Mouse (Mus musculus) inflammation-experienced regulatory T-cells (primary cell): Measurements from ENCODE around the gene Zkscan3. TPM values are rescaled to one million over a fixed set of nuclear protein-coding genes. Genes with fewer than 3 reads are reported as not detected.

Source experiments
- polyA plus RNA-seq, 2 experiments: library from polyadenylated mRNA; unstranded; fragments of 100-300 nt; shearing (Covaris generic); gene quantifications; one replicate each; pipeline ENCODE4 v1.2.1; 2017

Zkscan3 gene
- polyA plus RNA-seq: 10 to 100 TPM; 57.4 to 65.7 TPM

GRCm38 (mm10) chr13:21402287-21402846 is at the start of gene Zkscan3:
TSS of gene Zkscan3 (minus strand) at chr13:21402755.

GRCm38 (mm10) chr13:21440503-21441206 is 38.1 kb upstream of the Zkscan3 start, which contains the start of gene Pgbd1:
TSS of gene Pgbd1 (minus strand) at chr13:21441058.

GRCm38 (mm10) chr13:21362621-21363248 is 39.8 kb downstream of the Zkscan3 start, which contains the start of gene Zscan12:
TSS of gene Zscan12 (plus strand) at chr13:21362820.

GRCm38 (mm10) chr13:21346610-21347009 is 55.9 kb downstream of the Zkscan3 start, which contains the start of gene Olfr1367:
TSS of gene Olfr1367 (plus strand) at chr13:21346910.

Other genes with a start within 250 kb of the Zkscan3 start
- 100 to 1,000 TPM; 125 to 158 TPM for gene Trim27, start 223.3 kb downstream of the Zkscan3 start, polyA plus RNA-seq
- gene Gpx5, start 110.0 kb downstream of the Zkscan3 start, polyA plus RNA-seq: 1 to 10 TPM in 1 of 2 experiments, under 1 TPM in 1; 0.22 to 1.7 TPM
- under 1 TPM; 0.23 to 0.77 TPM for gene Gpx6, start 90.6 kb downstream of the Zkscan3 start, polyA plus RNA-seq
- gene Olfr1367, start 55.8 kb downstream of the Zkscan3 start, polyA plus RNA-seq: not detected
- 10 to 100 TPM in 1 of 2 experiments, 1 to 10 TPM in 1; 8.3 to 13.5 TPM for gene Zscan12, start 39.9 kb downstream of the Zkscan3 start, polyA plus RNA-seq
- gene Pgbd1, start 38.3 kb upstream of the Zkscan3 start, polyA plus RNA-seq: under 1 TPM; 0.23 to 0.53 TPM
- 1 to 10 TPM; 7.6 to 7.7 TPM for gene Zscan26, start 51.0 kb upstream of the Zkscan3 start, polyA plus RNA-seq
- under 1 TPM; 0.11 to 0.44 TPM for gene Nkapl, start 65.8 kb upstream of the Zkscan3 start, polyA plus RNA-seq
- not detected for gene Zkscan4, start 76.2 kb upstream of the Zkscan3 start, polyA plus RNA-seq
- not detected for gene Gm10065, start 76.7 kb upstream of the Zkscan3 start, polyA plus RNA-seq
- gene AK157302, start 92.5 kb upstream of the Zkscan3 start, polyA plus RNA-seq: under 1 TPM; 0.08 to 0.54 TPM
- gene Gm11273, start 98.7 kb upstream of the Zkscan3 start, polyA plus RNA-seq: 10 to 100 TPM; 10.6 to 16.4 TPM
- 10 to 100 TPM in 1 of 2 experiments, 1 to 10 TPM in 1; 7.6 to 12.8 TPM for gene Zkscan8, start 128.4 kb upstream of the Zkscan3 start, polyA plus RNA-seq
- gene Olfr1366, start 140.1 kb upstream of the Zkscan3 start, polyA plus RNA-seq: not detected
- gene Olfr1535, start 157.1 kb upstream of the Zkscan3 start, polyA plus RNA-seq: 1 to 10 TPM in 1 of 2 experiments, under 1 TPM in 1; 0.95 to 2.1 TPM
- gene Olfr1364, start 179.0 kb upstream of the Zkscan3 start, polyA plus RNA-seq: not detected
- not detected for gene Olfr1362, start 211.3 kb upstream of the Zkscan3 start, polyA plus RNA-seq
- gene Olfr11, start 239.8 kb upstream of the Zkscan3 start, polyA plus RNA-seq: not detected